Mouse (Mus musculus): ENCODE results near the gene Bcar3. TPM values are rescaled to one million over a fixed set of nuclear protein-coding genes. Genes with fewer than 3 reads are reported as not detected.

Gene Bcar3
- polyA plus RNA-seq, 1 experiment from 2014 or later: 4.8 TPM

GRCm38 (mm10) chr3:122507826-122508225 is 213.9 kb downstream of the Bcar3 start:
- Histone ChIP-seq H3K36me3 (no peaks in the 10 kb centered on the region), H3K27ac (replicated peaks) (no peak overlapping the region), H3K27me3 (replicated peaks) (no peaks in the 10 kb centered on the region), H3K4me2 (no peak overlapping the region), H3K9me3 (no peaks in the 10 kb centered on the region), H3K9ac (no peak overlapping the region), H3K4me3 (no peak overlapping the region), H3K4me1 (peaks cover 35% of the 10 kb centered on the region)
- ATAC-seq (ENCODE audit: extremely low read depth, insufficient number of reproducible peaks, low FRiP score, low TSS enrichment): no peak
- 92% methylated on average over 14 of the region's 14 CpGs for WGBS

GRCm38 (mm10) chr3:122509084-122509483 is 215.1 kb downstream of the Bcar3 start:
- H3K9me3 ChIP-seq: no peaks in the 10 kb centered on the region
- no peak overlapping the region for H3K9ac ChIP-seq
- 27% methylated on average over 5 of the region's 5 CpGs for WGBS
- H3K36me3 ChIP-seq: no peaks in the 10 kb centered on the region
- no peak overlapping the region for H3K4me2 ChIP-seq
- H3K4me3 ChIP-seq: no peak overlapping the region
- ATAC-seq (ENCODE audit: extremely low read depth, insufficient number of reproducible peaks, low FRiP score, low TSS enrichment): peak; percentile 43; the same call in 1 of the 2 replicates
- H3K27ac ChIP-seq (replicated peaks): peak overlapping the region; percentile 58
- H3K4me1 ChIP-seq: peaks cover 35% of the 10 kb centered on the region
- no peaks in the 10 kb centered on the region for H3K27me3 ChIP-seq (replicated peaks)

- Histone ChIP-seq H3K4me3 (no peak overlapping the region), H3K4me1 (peaks cover 35% of the 10 kb centered on the region), H3K4me2 (no peak overlapping the region), H3K9me3 (no peaks in the 10 kb centered on the region), H3K27ac (replicated peaks) (peak overlapping the region; percentile 58), H3K36me3 (no peaks in the 10 kb centered on the region), H3K9ac (no peak overlapping the region), H3K27me3 (replicated peaks) (no peaks in the 10 kb centered on the region)
- 46% methylated on average over 11 of the region's 11 CpGs for WGBS
- ATAC-seq (ENCODE audit: extremely low read depth, insufficient number of reproducible peaks, low FRiP score, low TSS enrichment): no peak
Measured at GRCm38 (mm10) chr3:122509534-122510239, 215.8 kb downstream of the Bcar3 start.

GRCm38 (mm10) chr3:122510240-122510750 is 216.4 kb downstream of the Bcar3 start:
- Histone ChIP-seq H3K4me1 (peaks cover 40% of the 10 kb centered on the region), H3K27me3 (replicated peaks) (no peaks in the 10 kb centered on the region), H3K4me3 (no peak overlapping the region), H3K4me2 (no peak overlapping the region), H3K9me3 (no peaks in the 10 kb centered on the region), H3K27ac (replicated peaks) (peak overlapping the region; percentile 58), H3K36me3 (no peaks in the 10 kb centered on the region), H3K9ac (no peak overlapping the region)
- WGBS: 51% methylated on average over 14 of the region's 14 CpGs
- no peak for ATAC-seq (ENCODE audit: extremely low read depth, insufficient number of reproducible peaks, low FRiP score, low TSS enrichment)

GRCm38 (mm10) chr3:122510932-122511331 is 217.0 kb downstream of the Bcar3 start:
- ATAC-seq (ENCODE audit: extremely low read depth, insufficient number of reproducible peaks, low FRiP score, low TSS enrichment): no peak
- Histone ChIP-seq H3K27ac (replicated peaks) (no peak overlapping the region), H3K36me3 (no peaks in the 10 kb centered on the region), H3K27me3 (replicated peaks) (no peaks in the 10 kb centered on the region), H3K4me3 (no peak overlapping the region), H3K9ac (no peak overlapping the region), H3K4me1 (peaks cover 46% of the 10 kb centered on the region), H3K4me2 (no peak overlapping the region), H3K9me3 (no peaks in the 10 kb centered on the region)
- WGBS: 60% methylated on average over 10 of the region's 10 CpGs

GRCm38 (mm10) chr3:122511721-122512619 is 218.0 kb downstream of the Bcar3 start:
- Histone ChIP-seq H3K36me3 (no peaks in the 10 kb centered on the region), H3K27ac (replicated peaks) (no peak overlapping the region), H3K4me2 (no peak overlapping the region), H3K4me3 (no peak overlapping the region), H3K4me1 (peaks cover 45% of the 10 kb centered on the region), H3K9me3 (no peaks in the 10 kb centered on the region), H3K27me3 (replicated peaks) (no peaks in the 10 kb centered on the region), H3K9ac (no peak overlapping the region)
- ATAC-seq (ENCODE audit: extremely low read depth, insufficient number of reproducible peaks, low FRiP score, low TSS enrichment): no peak
- 77% methylated on average over 14 of the region's 14 CpGs for WGBS

GRCm38 (mm10) chr3:122512725-122513375 is 218.9 kb downstream of the Bcar3 start:
- H3K27ac ChIP-seq (replicated peaks): no peak overlapping the region
- H3K4me1 ChIP-seq: peaks cover 54% of the 10 kb centered on the region
- no peak for ATAC-seq (ENCODE audit: extremely low read depth, insufficient number of reproducible peaks, low FRiP score, low TSS enrichment)
- WGBS: 89% methylated on average over 16 of the region's 16 CpGs
- H3K9me3 ChIP-seq: no peaks in the 10 kb centered on the region
- no peaks in the 10 kb centered on the region for H3K36me3 ChIP-seq
- H3K27me3 ChIP-seq (replicated peaks): peaks cover 5% of the 10 kb centered on the region; the same call in 1 of the 2 replicates
- H3K4me2 ChIP-seq: no peak overlapping the region
- H3K4me3 ChIP-seq: no peak overlapping the region
- H3K9ac ChIP-seq: no peak overlapping the region

GRCm38 (mm10) chr3:122515568-122516326 is 221.8 kb downstream of the Bcar3 start:
- no peaks in the 10 kb centered on the region for H3K36me3 ChIP-seq
- H3K4me1 ChIP-seq: peaks cover 57% of the 10 kb centered on the region
- peaks cover 9% of the 10 kb centered on the region; the same call in 1 of the 2 replicates for H3K27me3 ChIP-seq (replicated peaks)
- H3K27ac ChIP-seq (replicated peaks): 0 out of 2 replicates have a peak overlapping the region, but pooled peaks have one; percentile 7
- H3K4me2 ChIP-seq: no peak overlapping the region
- 56% methylated on average over 6 of the region's 6 CpGs for WGBS
- ATAC-seq (ENCODE audit: extremely low read depth, insufficient number of reproducible peaks, low FRiP score, low TSS enrichment): no peak
- H3K9ac ChIP-seq: no peak overlapping the region
- no peak overlapping the region for H3K4me3 ChIP-seq
- no peaks in the 10 kb centered on the region for H3K9me3 ChIP-seq

GRCm38 (mm10) chr3:122516327-122516695 is 222.4 kb downstream of the Bcar3 start:
- H3K4me2 ChIP-seq: no peak overlapping the region
- 51% methylated on average over 3 of the region's 3 CpGs for WGBS
- 0 out of 2 replicates have a peak overlapping the region, but pooled peaks have one; percentile 7 for H3K27ac ChIP-seq (replicated peaks)
- H3K9ac ChIP-seq: no peak overlapping the region
- no peaks in the 10 kb centered on the region for H3K36me3 ChIP-seq
- no peak for ATAC-seq (ENCODE audit: extremely low read depth, insufficient number of reproducible peaks, low FRiP score, low TSS enrichment)
- H3K4me1 ChIP-seq: peaks cover 54% of the 10 kb centered on the region
- H3K4me3 ChIP-seq: no peak overlapping the region
- H3K9me3 ChIP-seq: no peaks in the 10 kb centered on the region
- H3K27me3 ChIP-seq (replicated peaks): peaks cover 9% of the 10 kb centered on the region; the same call in 1 of the 2 replicates

GRCm38 (mm10) chr3:122517726-122518125 is 223.8 kb downstream of the Bcar3 start:
- Histone ChIP-seq H3K4me1 (peaks cover 46% of the 10 kb centered on the region), H3K4me3 (no peak overlapping the region), H3K9ac (no peak overlapping the region), H3K27me3 (replicated peaks) (peaks cover 9% of the 10 kb centered on the region; the same call in 1 of the 2 replicates), H3K4me2 (no peak overlapping the region), H3K9me3 (no peaks in the 10 kb centered on the region), H3K27ac (replicated peaks) (no peak overlapping the region), H3K36me3 (no peaks in the 10 kb centered on the region)
- no peak for ATAC-seq (ENCODE audit: extremely low read depth, insufficient number of reproducible peaks, low FRiP score, low TSS enrichment)
- 64% methylated on average over 4 of the region's 4 CpGs for WGBS
